Mouse (Mus musculus): ENCODE data around the gene Clip3.
A peak's percentile ranks its signal among the peaks of the same experiment; 100 is the strongest.

The Clip3 gene

GRCm38 (mm10) chr7:30295103-30295502 is 3.6 kb downstream of the Clip3 start:
- no peak for DNase-seq (ENCODE audit: low spot score in 2 of 2)

- no peak for DNase-seq (ENCODE audit: low spot score in 2 of 2)
These were observed 5.3 kb downstream of the Clip3 start for GRCm38 (mm10) chr7:30296816-30297215.

GRCm38 (mm10) chr7:30297266-30297665 is 5.7 kb downstream of the Clip3 start:
- no peak for DNase-seq (ENCODE audit: low spot score in 2 of 2)

GRCm38 (mm10) chr7:30300914-30301313 is 9.4 kb downstream of the Clip3 start:
- peak; percentile 34 to 53 for DNase-seq (ENCODE audit: low spot score in 2 of 2)

- no peak for DNase-seq (ENCODE audit: low spot score in 2 of 2)
These were observed 14.7 kb downstream of the Clip3 start for GRCm38 (mm10) chr7:30306083-30306779.

GRCm38 (mm10) chr7:30308076-30309005 is 16.8 kb downstream of the Clip3 start, which contains the start of gene Alkbh6:
Gene Alkbh6 (plus strand): TSS chr7:30308717.
- DNase-seq (ENCODE audit: low spot score in 2 of 2) = peak; percentile 92 to 93

GRCm38 (mm10) chr7:30309395-30310129 is 18.0 kb downstream of the Clip3 start:
- no peak for DNase-seq (ENCODE audit: low spot score in 2 of 2)

- no peak for DNase-seq (ENCODE audit: low spot score in 2 of 2)
These were observed 18.6 kb downstream of the Clip3 start for GRCm38 (mm10) chr7:30310136-30310535.

GRCm38 (mm10) chr7:30313666-30314320 is 22.3 kb downstream of the Clip3 start:
- DNase-seq (ENCODE audit: low spot score in 2 of 2) = no peak

- DNase-seq (ENCODE audit: low spot score in 2 of 2) = no peak
These were observed 23.2 kb downstream of the Clip3 start, which contains the start of gene Syne4 for GRCm38 (mm10) chr7:30314721-30315155. Gene Syne4 (plus strand): TSS chr7:30314807.

GRCm38 (mm10) chr7:30315559-30316529 is 24.3 kb downstream of the Clip3 start:
- DNase-seq (ENCODE audit: low spot score in 2 of 2) = no peak

GRCm38 (mm10) chr7:30318142-30318541 is 26.6 kb downstream of the Clip3 start:
- DNase-seq (ENCODE audit: low spot score in 2 of 2) = no peak

- DNase-seq (ENCODE audit: low spot score in 2 of 2) = no peak
These were observed 29.4 kb downstream of the Clip3 start for GRCm38 (mm10) chr7:30320946-30321345.

- peak; percentile 71 to 76 for DNase-seq (ENCODE audit: low spot score in 2 of 2)
These were observed 30.2 kb downstream of the Clip3 start, which contains the start of gene E130208F15Rik for GRCm38 (mm10) chr7:30321539-30322284. Gene E130208F15Rik (plus strand): TSS chr7:30321740.

- DNase-seq (ENCODE audit: low spot score in 2 of 2) = peak; percentile 95
These were observed 30.7 kb downstream of the Clip3 start for GRCm38 (mm10) chr7:30322285-30322667.

GRCm38 (mm10) chr7:30322865-30323264 is 31.3 kb downstream of the Clip3 start:
- peak; percentile 52 for DNase-seq (ENCODE audit: low spot score in 2 of 2)

GRCm38 (mm10) chr7:30323795-30324194 is 32.3 kb downstream of the Clip3 start, which contains the start of gene Sdhaf1:
Gene Sdhaf1 (minus strand): TSS chr7:30323895.
- no peak for DNase-seq (ENCODE audit: low spot score in 2 of 2)

- DNase-seq (ENCODE audit: low spot score in 2 of 2) = no peak
These were observed 32.9 kb downstream of the Clip3 start for GRCm38 (mm10) chr7:30324300-30324944.

GRCm38 (mm10) chr7:30325364-30325763 is 33.8 kb downstream of the Clip3 start:
- DNase-seq (ENCODE audit: low spot score in 2 of 2) = peak; percentile 75 to 83

Data from natural killer cell, adult 2 months (primary cell).